Mouse (Mus musculus): ENCODE data around the gene Gsto1. TPM values are rescaled to one million over a fixed set of nuclear protein-coding genes. Genes with fewer than 3 reads are reported as not detected.
A peak's percentile ranks its signal among the peaks of the same experiment; 100 is the strongest.
"Not testable (repeated sequence)": the region's sequence is repeated elsewhere in the genome, so short reads cannot be mapped to it uniquely, and the experiment has no call there.

The Gsto1 gene
- total and polyA plus RNA-seq, 3 experiments, result 148 to 191 (median 152) TPM

DNA sequence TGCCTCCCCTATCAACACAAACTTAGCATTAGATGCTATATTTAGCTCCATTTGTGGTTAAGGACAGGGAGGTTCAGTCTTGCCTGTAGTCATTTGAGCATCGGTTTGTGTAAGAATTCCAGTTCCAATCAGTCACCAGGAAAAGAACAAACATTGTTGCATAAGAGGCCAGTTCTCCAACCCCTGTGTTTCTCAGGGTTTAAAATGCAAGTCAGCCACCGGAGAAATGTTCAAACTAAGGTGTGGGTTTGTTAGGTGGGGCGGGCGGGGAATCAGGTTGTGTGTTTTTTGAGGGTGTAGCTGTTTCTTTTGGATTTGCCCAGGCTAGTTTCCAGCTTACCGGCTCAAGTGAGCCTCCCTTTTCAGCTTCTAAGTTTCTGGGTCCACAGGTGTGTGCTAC lies 20.2 kb upstream of the Gsto1 start:
- Histone ChIP-seq H3K79me2 (replicated peaks; ENCODE audit: control insufficient read depth, insufficient read depth, low read length) (no peaks in the 10 kb centered on the region), H3K27me3 (ENCODE audit: control insufficient read depth, insufficient read depth, low read length) (peaks cover 4% of the 10 kb centered on the region; the same call in 1 of the 2 replicates), H3K27ac (no peak overlapping the region), H3K4me1 (ENCODE audit: control insufficient read depth, insufficient read depth, low read length) (peaks cover 2% of the 10 kb centered on the region), H3K9ac (ENCODE audit: low read depth, low read length) (no peak overlapping the region), H3K36me3 (ENCODE audit: control insufficient read depth, insufficient read depth, low read length) (no peaks in the 10 kb centered on the region), H3K4me3 (no peak overlapping the region)
- 82% methylated on average over 5 of the region's 5 CpGs for WGBS
- DNase-seq, result no peak
- TF ChIP-seq POLR2A (IDR thresholded peaks at IDR 0.05; ENCODE audit: insufficient read depth, low read depth, low read length) (no peak), EP300 (IDR thresholded peaks at IDR 0.05; ENCODE audit: insufficient read depth, low read depth, low read length) (no peak), CTCF (IDR thresholded peaks at IDR 0.05) (no peak)
- intact Hi-C loops (cut with DNase I), result no loop called here

DNA sequence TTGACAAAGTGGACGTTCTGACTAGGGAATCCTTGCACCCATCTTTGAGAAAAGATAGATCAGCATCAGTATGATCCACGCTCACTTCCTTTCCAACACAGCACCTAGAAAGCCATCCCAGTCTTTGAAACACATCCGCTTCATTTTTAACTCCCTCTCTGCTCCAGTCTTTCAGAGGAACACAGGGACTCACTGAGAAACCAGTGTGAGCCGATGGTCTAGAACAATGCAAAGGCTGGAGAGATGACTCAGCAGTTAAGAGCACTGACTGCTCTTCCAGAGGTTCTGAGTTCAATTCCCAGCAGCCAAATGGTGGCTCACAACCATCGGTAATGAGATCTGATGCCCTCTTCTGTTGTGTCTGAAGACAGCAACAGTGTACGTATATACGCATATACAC lies 19.0 kb upstream of the Gsto1 start:
- 84% methylated on average over 7 of the region's 7 CpGs for WGBS
- no peak overlapping the region for H3K27ac ChIP-seq
- no peak for TF ChIP-seq CTCF (IDR thresholded peaks at IDR 0.05)
- peaks cover 2% of the 10 kb centered on the region for H3K4me1 ChIP-seq (ENCODE audit: control insufficient read depth, insufficient read depth, low read length)
- no peaks in the 10 kb centered on the region for H3K79me2 ChIP-seq (replicated peaks; ENCODE audit: control insufficient read depth, insufficient read depth, low read length)
- peaks cover 4% of the 10 kb centered on the region; the same call in 1 of the 2 replicates for H3K27me3 ChIP-seq (ENCODE audit: control insufficient read depth, insufficient read depth, low read length)
- no peak for DNase-seq
- H3K36me3 ChIP-seq (ENCODE audit: control insufficient read depth, insufficient read depth, low read length), result no peaks in the 10 kb centered on the region
- intact Hi-C loops (cut with DNase I), result no loop called here
- no peak overlapping the region for H3K9ac ChIP-seq (ENCODE audit: low read depth, low read length)
- H3K4me3 ChIP-seq, result no peak overlapping the region

DNA sequence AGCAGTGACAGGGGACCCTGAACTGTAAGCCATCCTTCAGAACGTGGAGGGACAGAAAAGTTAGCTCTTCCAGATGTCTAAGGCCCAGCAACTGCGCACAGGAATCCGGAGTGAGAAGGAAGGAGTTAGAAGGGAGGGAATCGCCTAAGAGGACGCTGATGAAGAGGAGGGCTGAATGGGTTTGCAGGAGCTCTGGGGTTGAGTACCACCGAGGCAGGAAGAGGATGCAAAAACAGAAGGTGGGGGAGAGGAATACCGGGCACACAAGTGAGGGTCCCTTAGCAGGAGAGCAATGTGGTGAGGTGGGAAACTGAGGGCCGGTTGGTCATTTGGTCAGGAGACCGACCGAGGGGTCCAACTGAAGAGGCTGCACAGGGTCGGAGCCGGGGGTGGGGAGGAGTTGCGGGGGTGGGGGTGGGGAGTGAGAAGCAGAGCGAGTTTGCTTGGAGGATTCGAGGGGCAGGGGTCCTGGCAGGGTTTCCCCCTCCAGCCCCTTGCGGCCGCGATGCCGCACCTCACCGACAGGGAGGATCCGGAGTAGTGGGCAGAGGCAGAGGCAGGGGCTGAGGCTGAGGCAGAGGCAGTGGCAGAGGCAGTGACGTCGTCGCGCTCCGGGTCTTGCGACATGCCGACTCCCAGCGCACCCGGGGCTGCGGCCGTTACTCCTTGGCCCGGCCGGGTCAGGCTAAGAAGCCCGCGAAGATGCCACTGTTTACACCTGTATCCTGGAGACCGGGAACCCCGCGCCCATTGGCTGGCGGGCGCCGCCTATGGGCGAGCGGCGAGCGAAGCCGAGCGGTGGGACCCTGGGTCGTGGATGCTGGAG lies 17.9 kb upstream of the Gsto1 start:
- Histone ChIP-seq H3K4me1 (ENCODE audit: control insufficient read depth, insufficient read depth, low read length) (peaks cover 2% of the 10 kb centered on the region), H3K27ac (no peak overlapping the region), H3K79me2 (replicated peaks; ENCODE audit: control insufficient read depth, insufficient read depth, low read length) (no peaks in the 10 kb centered on the region), H3K36me3 (ENCODE audit: control insufficient read depth, insufficient read depth, low read length) (no peaks in the 10 kb centered on the region), H3K4me3 (peak overlapping the region; percentile 45), H3K27me3 (ENCODE audit: control insufficient read depth, insufficient read depth, low read length) (peaks cover 4% of the 10 kb centered on the region; the same call in 1 of the 2 replicates), H3K9ac (ENCODE audit: low read depth, low read length) (no peak overlapping the region)
- intact Hi-C loops (cut with DNase I), result no loop called here
- no peak for TF ChIP-seq EP300 (IDR thresholded peaks at IDR 0.05; ENCODE audit: insufficient read depth, low read depth, low read length)
- peak; percentile 61 for TF ChIP-seq CTCF (IDR thresholded peaks at IDR 0.05)
- DNase-seq, result peak; percentile 50 to 54
- WGBS, result 5% methylated on average over 49 of the region's 49 CpGs

DNA sequence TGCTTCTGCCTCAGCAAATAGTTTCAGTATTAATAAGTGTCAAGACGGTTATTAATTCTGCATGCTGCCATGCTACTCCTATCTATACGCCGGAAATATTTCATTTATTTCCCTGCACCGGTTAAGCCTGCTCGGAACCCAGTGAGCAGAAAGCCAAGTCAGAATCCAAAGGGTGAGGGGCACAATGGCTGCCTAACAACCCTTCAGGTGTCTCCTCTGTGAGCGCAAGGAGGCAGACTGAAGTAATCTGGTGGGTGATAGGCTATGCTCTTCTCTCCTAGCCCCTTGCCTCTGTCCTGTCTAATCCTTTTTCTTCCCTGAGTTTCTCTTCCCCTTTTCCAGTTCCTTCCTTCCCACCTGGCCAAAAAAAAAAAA lies 17.3 kb upstream of the Gsto1 start:
- Histone ChIP-seq H3K27ac (no peak overlapping the region), H3K36me3 (ENCODE audit: control insufficient read depth, insufficient read depth, low read length) (no peaks in the 10 kb centered on the region), H3K4me1 (ENCODE audit: control insufficient read depth, insufficient read depth, low read length) (peaks cover 2% of the 10 kb centered on the region), H3K27me3 (ENCODE audit: control insufficient read depth, insufficient read depth, low read length) (peaks cover 4% of the 10 kb centered on the region; the same call in 1 of the 2 replicates), H3K9ac (ENCODE audit: low read depth, low read length) (no peak overlapping the region), H3K79me2 (replicated peaks; ENCODE audit: control insufficient read depth, insufficient read depth, low read length) (no peaks in the 10 kb centered on the region), H3K4me3 (peak overlapping the region; percentile 45)
- intact Hi-C loops (cut with DNase I), result no loop called here
- TF ChIP-seq EP300 (IDR thresholded peaks at IDR 0.05; ENCODE audit: insufficient read depth, low read depth, low read length) (no peak), POLR2A (IDR thresholded peaks at IDR 0.05; ENCODE audit: insufficient read depth, low read depth, low read length) (no peak), CTCF (IDR thresholded peaks at IDR 0.05) (no peak)
- 6% methylated on average over 6 of the region's 6 CpGs for WGBS
- no peak for DNase-seq

DNA sequence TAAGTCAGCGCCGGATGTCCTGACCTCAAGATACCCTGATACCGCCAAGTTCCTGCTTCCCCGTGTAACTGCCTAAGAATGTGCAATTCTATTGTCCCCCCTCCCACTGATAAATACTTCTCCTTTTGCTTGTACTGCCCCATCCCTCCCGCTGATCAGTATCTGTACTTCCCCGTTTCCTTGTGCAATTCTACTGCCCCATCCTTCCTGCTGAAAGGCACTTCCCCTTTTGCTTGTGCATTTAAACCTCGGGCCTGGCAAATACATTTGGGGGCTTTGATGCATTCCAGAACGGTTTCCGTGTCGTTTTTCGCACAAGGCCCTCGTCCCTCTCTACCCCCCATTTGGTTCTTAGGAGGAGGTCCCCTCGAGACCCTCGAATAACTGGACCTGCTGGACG lies 13.5 kb upstream of the Gsto1 start:
- H3K4me3 ChIP-seq; H3K79me2 ChIP-seq (replicated peaks; ENCODE audit: control insufficient read depth, insufficient read depth, low read length); H3K27me3 ChIP-seq (ENCODE audit: control insufficient read depth, insufficient read depth, low read length); DNase-seq; H3K9ac ChIP-seq (ENCODE audit: low read depth, low read length); intact Hi-C loops (cut with DNase I); H3K27ac ChIP-seq; H3K4me1 ChIP-seq (ENCODE audit: control insufficient read depth, insufficient read depth, low read length); H3K36me3 ChIP-seq (ENCODE audit: control insufficient read depth, insufficient read depth, low read length): not testable (repeated sequence)
- 60% methylated on average over 15 of the region's 15 CpGs for WGBS

DNA sequence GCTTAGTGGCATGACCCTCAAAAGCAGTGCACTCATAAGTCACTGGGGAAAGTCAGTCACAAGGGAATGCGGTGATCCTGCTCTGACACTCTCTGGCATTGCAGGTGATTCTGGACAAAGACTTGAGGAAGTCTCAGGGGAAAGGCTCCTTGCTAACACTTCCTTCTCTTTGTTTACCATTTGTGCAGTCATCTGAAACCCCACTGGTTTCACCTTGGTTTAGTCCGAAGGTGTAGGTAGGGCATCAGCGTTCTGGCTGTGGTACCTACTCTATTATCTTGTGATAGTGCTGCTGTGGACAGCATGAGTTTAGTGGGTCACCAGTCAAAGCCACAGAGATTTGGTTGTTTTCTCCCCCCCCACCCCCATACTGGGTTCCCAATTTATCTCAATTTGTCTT lies 5.0 kb upstream of the Gsto1 start:
- no peaks in the 10 kb centered on the region for H3K79me2 ChIP-seq (replicated peaks; ENCODE audit: control insufficient read depth, insufficient read depth, low read length)
- intact Hi-C loops (cut with DNase I), result no loop called here
- no peak for DNase-seq
- H3K4me3 ChIP-seq, result no peak overlapping the region
- peaks cover 3% of the 10 kb centered on the region for H3K4me1 ChIP-seq (ENCODE audit: control insufficient read depth, insufficient read depth, low read length)
- no peak overlapping the region for H3K27ac ChIP-seq
- H3K9ac ChIP-seq (ENCODE audit: low read depth, low read length), result no peak overlapping the region
- no peaks in the 10 kb centered on the region for H3K27me3 ChIP-seq (ENCODE audit: control insufficient read depth, insufficient read depth, low read length)
- H3K36me3 ChIP-seq (ENCODE audit: control insufficient read depth, insufficient read depth, low read length), result no peaks in the 10 kb centered on the region
- TF ChIP-seq CTCF (IDR thresholded peaks at IDR 0.05) (no peak), EP300 (IDR thresholded peaks at IDR 0.05; ENCODE audit: insufficient read depth, low read depth, low read length) (no peak), POLR2A (IDR thresholded peaks at IDR 0.05; ENCODE audit: insufficient read depth, low read depth, low read length) (no peak)
- WGBS, result 82% methylated on average over 3 of the region's 3 CpGs

DNA sequence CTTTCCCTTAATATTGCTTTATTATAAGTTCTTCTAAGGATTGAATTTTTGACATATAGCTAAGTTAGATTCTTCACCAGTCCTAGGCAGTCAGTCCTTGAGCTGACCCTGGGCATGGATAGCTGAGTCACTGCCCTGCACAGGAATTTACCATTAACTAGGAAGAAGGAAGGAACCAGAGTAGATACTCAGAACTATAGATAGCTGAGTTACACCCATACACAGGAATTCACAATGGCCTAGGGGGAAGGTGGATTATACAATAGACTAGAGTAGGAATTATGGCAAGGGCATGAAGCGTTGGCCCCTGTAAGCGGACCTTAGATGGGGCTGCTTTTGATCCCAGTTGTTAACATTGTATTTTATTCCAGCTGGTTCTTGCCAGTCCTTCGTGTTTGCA lies 2.6 kb upstream of the Gsto1 start:
- H3K27ac ChIP-seq; H3K4me1 ChIP-seq (ENCODE audit: control insufficient read depth, insufficient read depth, low read length); H3K27me3 ChIP-seq (ENCODE audit: control insufficient read depth, insufficient read depth, low read length); H3K79me2 ChIP-seq (replicated peaks; ENCODE audit: control insufficient read depth, insufficient read depth, low read length); DNase-seq; intact Hi-C loops (cut with DNase I); H3K36me3 ChIP-seq (ENCODE audit: control insufficient read depth, insufficient read depth, low read length); H3K9ac ChIP-seq (ENCODE audit: low read depth, low read length); H3K4me3 ChIP-seq: not testable (repeated sequence)
- 75% methylated on average over 3 of the region's 3 CpGs for WGBS
